Mouse (Mus musculus) stomach, postnatal 0 days (tissue): Measurements from ENCODE around the gene Adgrg6.

Source experiments
- CTCF ChIP-seq: IDR thresholded peaks from 2 replicates; pipeline ENCODE4 v1.5.1; 2016; ENCODE audit warnings: antibody characterized with exemption, low read depth, mild to moderate bottlenecking, moderate library complexity
- EP300 ChIP-seq: optimal IDR thresholded peaks from 2 replicates; pipeline ENCODE3; 2016; ENCODE audit warnings: antibody characterized with exemption

GRCm38 (mm10) chr10:14511904-14512663, 33.4 kb downstream of the Adgrg6 start:
- TF ChIP-seq CTCF = no peak
- no peak for TF ChIP-seq EP300
